In genomic region chr11:97025721-97026344, GRCm38 (mm10) we compare ENCODE assay signal across 8 mouse cellular contexts. TPM values are rescaled to one million over a fixed set of nuclear protein-coding genes. Genes with fewer than 3 reads are reported as not detected.
DNase-seq lines count a peak whose midpoint lies in the region; ATAC-seq and TF ChIP-seq lines count a peak whose summit lies in the region.

No protein-coding gene starts in this region.

- TF ChIP-seq EP300 in lung, postnatal 0 days (IDR thresholded peaks at IDR 0.05), result no peak

- peak; percentile 98 for TF ChIP-seq CTCF in lung, postnatal 0 days (IDR thresholded peaks at IDR 0.05)

- peak overlapping the region; percentile 49 for H3K4me2 ChIP-seq in lung, postnatal 0 days (replicated peaks; ENCODE audit: low read depth, low read length)

- WGBS in hindbrain, embryonic 10.5 days, result 2% methylated on average over 17 of the region's 17 CpGs
- 4% methylated on average over 17 of the region's 17 CpGs for WGBS in lung, postnatal 0 days

- H3K4me3 ChIP-seq in hindbrain, embryonic 10.5 days, result peak overlapping the region; percentile 43
- no peak overlapping the region for H3K4me3 ChIP-seq in lung, postnatal 0 days (ENCODE audit: low read depth, low read length)

- peak; percentile 73 for DNase-seq in MEL-GATA-1-ER (ENCODE audit: extremely low read depth, low read depth)
- peak; percentile 84 for DNase-seq in cerebellum, adult 8-10 months
- peak; percentile 91 for DNase-seq in forelimb bud, embryonic 11.5 days (ENCODE audit: low read depth, low spot score)
- peak; percentile 93 for DNase-seq in hindbrain, embryonic 10.5 days (ENCODE audit: low spot score)
- DNase-seq in layer of hippocampus, adult 9-10 months (ENCODE audit: low spot score), result peak; percentile 46
- DNase-seq in lung, postnatal 0 days (ENCODE audit: low spot score), result peak; percentile 94
- peak; percentile 73 for DNase-seq in ovary, postnatal 10 days (ENCODE audit: low spot score)
- DNase-seq in thymus, postnatal 14 days, result peak; percentile 95

- peak; percentile 53 for ATAC-seq in lung, postnatal 0 days

- peaks cover 49% of the 10 kb centered on the region for H3K27me3 ChIP-seq in hindbrain, embryonic 10.5 days (ENCODE audit: insufficient read depth, poor library complexity, severe bottlenecking)
- H3K27me3 ChIP-seq in lung, postnatal 0 days (replicated peaks; ENCODE audit: insufficient read depth, low read length), result peaks cover 12% of the 10 kb centered on the region

- no peaks in the 10 kb centered on the region for H3K9me3 ChIP-seq in hindbrain, embryonic 10.5 days
- no peaks in the 10 kb centered on the region for H3K9me3 ChIP-seq in lung, postnatal 0 days (ENCODE audit: low read length)

- H3K4me1 ChIP-seq in hindbrain, embryonic 10.5 days (replicated peaks), result peaks cover 60% of the 10 kb centered on the region
- peaks cover 16% of the 10 kb centered on the region for H3K4me1 ChIP-seq in lung, postnatal 0 days (ENCODE audit: insufficient read depth, low read depth, low read length)

- H3K9ac ChIP-seq in lung, postnatal 0 days (replicated peaks; ENCODE audit: low read depth), result no peak overlapping the region

- peak overlapping the region; percentile 81 for H3K27ac ChIP-seq in hindbrain, embryonic 10.5 days
- H3K27ac ChIP-seq in lung, postnatal 0 days (ENCODE audit: low read length), result peak overlapping the region; percentile 34; the same call in 1 of the 2 replicates

- H3K36me3 ChIP-seq in hindbrain, embryonic 10.5 days, result no peaks in the 10 kb centered on the region
- H3K36me3 ChIP-seq in lung, postnatal 0 days (ENCODE audit: insufficient read depth, low read length), result no peaks in the 10 kb centered on the region

RNA-seq across cellular contexts. Expression of gene Scrn2, which starts 3.9 kb away (rescaled TPM):
- polyA plus RNA-seq in hindbrain, embryonic 10.5 days (2016; fragmentation: Nextera tagmentation; extraction: Ambion mirVana), result 38.3 and 39.4 TPM in 2 replicates
- polyA plus RNA-seq in lung, postnatal 0 days (2015; fragmentation: Nextera tagmentation; extraction: Ambion mirVana), result 15.7 and 17.2 TPM in 2 replicates

RNA-seq across cellular contexts. Expression of gene Sp6, which starts 12.6 kb away (rescaled TPM):
- polyA plus RNA-seq in hindbrain, embryonic 10.5 days (2016; fragmentation: Nextera tagmentation; extraction: Ambion mirVana), result 1.6 and 2.3 TPM in 2 replicates
- 0.56 and 0.81 TPM in 2 replicates for polyA plus RNA-seq in lung, postnatal 0 days (2015; fragmentation: Nextera tagmentation; extraction: Ambion mirVana)

RNA-seq across cellular contexts. Expression of gene Lrrc46, which starts 15.4 kb away (rescaled TPM):
- polyA plus RNA-seq in hindbrain, embryonic 10.5 days (2016; fragmentation: Nextera tagmentation; extraction: Ambion mirVana), result 3.5 and 6.8 TPM in 2 replicates
- 7.5 and 9.8 TPM in 2 replicates for polyA plus RNA-seq in lung, postnatal 0 days (2015; fragmentation: Nextera tagmentation; extraction: Ambion mirVana)

RNA-seq across cellular contexts. Expression of gene Mrpl10, which starts 15.5 kb away (rescaled TPM):
- 78.9 and 80.7 TPM in 2 replicates for polyA plus RNA-seq in hindbrain, embryonic 10.5 days (2016; fragmentation: Nextera tagmentation; extraction: Ambion mirVana)
- 50.8 and 53.5 TPM in 2 replicates for polyA plus RNA-seq in lung, postnatal 0 days (2015; fragmentation: Nextera tagmentation; extraction: Ambion mirVana)

RNA-seq across cellular contexts. Expression of gene Osbpl7, which starts 24.6 kb away (rescaled TPM):
- polyA plus RNA-seq in hindbrain, embryonic 10.5 days (2016; fragmentation: Nextera tagmentation; extraction: Ambion mirVana), result 9.4 and 10.7 TPM in 2 replicates
- polyA plus RNA-seq in lung, postnatal 0 days (2015; fragmentation: Nextera tagmentation; extraction: Ambion mirVana), result 11.4 and 11.9 TPM in 2 replicates
